Mouse (Mus musculus) large intestine, adult 2 months (tissue): ENCODE results near the gene Cdk19. TPM values are rescaled to one million over a fixed set of nuclear protein-coding genes. Genes with fewer than 3 reads are reported as not detected.
"Not testable (repeated sequence)": the region's sequence is repeated elsewhere in the genome, so short reads cannot be mapped to it uniquely, and the experiment has no call there.

Experiments
- DNase-seq: peaks from one replicate; pipeline ENCODE4 v3.0.0-alpha.2; 2012; ENCODE audit warnings: low read depth, low spot score
- WGBS: fragments of 180-500 bp; shearing (Covaris S2); methylation state at CpG from one replicate; pipeline ENCODE4 v1.1.7; 2018; 5-methylcytosine and 5-hydroxymethylcytosine counted together
- polyA plus RNA-seq: library from polyadenylated mRNA; depleted of rRNA; stranded (reverse); fragments of >200 nt; gene quantifications from 2 replicates; pipeline ENCODE4 v1.2.3, GENCODE M21; 2012

Cdk19 gene
- polyA plus RNA-seq, 1 experiment, result 3.6 TPM

DNA sequence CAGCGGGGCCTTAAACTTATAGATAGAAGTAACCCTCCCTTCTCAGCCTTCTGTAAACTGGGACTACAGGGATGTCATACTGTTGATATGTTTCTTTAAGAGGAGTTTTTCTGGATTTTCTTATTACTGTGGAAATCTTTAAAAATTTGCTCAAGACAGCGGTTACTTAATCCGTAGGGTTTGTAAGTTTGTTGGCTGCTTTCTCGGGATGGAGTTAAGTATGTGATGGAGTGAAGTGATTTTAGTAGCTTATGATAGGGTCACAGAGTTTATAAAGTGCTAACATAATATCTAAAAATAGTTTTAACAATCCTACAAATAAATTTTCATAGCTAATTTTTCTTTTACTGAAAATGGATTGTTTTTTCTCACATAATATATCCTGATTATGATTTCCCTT is 38.9 kb downstream of the Cdk19 start:
- DNase-seq, result no peak
- 88% methylated on average over 4 of the region's 4 CpGs for WGBS

GRCm38 (mm10) chr10:40379682-40380081 is 40.3 kb downstream of the Cdk19 start:
- DNase-seq, result no peak
- WGBS, result 23% methylated on average over 1 of the region's 1 CpGs

- WGBS, result 76% methylated on average over 3 of the region's 3 CpGs
Measured at GRCm38 (mm10) chr10:40385397-40385796, 46.0 kb downstream of the Cdk19 start.

DNA sequence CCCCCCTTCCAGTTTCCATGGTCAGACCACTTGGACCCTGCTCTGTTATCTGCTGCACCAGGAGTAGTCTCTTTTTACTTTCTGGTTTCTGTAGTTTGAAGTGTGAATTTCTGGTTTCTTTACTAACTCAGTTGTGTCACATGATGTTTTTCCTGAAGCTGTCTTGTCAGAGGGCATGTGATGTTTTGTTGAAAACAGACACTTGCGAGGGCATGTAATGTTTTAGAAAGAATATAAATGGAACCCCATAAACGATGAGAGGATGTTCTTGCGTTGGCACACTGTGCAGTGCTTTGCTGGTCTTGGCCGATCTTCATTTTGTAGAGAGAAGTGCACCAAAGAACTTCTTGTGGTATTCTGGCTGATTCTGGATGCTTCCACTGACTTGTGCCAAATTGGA is 46.8 kb downstream of the Cdk19 start:
- no peak for DNase-seq
- 82% methylated on average over 4 of the region's 4 CpGs for WGBS

More at GRCm38 (mm10) chr10:40385397-40385796, 46.0 kb downstream of the Cdk19 start:
- no peak for DNase-seq

DNA sequence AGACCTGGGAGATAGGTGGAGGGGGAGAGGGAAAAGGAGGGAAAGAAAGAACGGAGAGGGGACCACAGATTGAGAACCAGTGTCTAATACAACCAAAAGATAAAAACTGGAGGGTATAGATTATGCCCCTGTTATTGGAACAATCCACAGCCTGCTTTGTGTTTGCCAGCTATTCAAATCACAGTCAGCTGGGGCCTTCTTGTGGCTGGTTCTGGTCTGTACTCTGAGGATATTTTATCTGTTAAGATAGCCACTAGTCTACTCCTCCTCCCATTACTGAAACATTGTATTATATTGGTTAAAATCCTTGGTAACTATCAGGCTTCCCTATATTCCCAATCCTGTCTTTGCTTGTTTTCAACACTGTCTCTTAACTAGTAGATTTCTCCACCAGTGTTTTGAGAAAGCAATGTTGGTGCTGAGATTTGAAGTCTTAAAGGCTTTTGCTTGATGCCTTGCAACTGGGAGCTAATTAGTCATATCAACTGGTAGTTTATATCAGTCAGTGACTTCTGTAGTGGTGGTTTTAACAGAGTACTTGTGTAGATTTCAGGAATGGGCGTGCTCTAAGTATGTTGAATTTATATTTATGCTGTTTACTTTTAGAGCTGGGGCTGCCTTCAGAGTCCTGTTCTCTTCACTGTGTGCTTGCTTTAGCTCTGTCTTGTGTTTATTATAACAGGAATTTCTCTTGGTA is 54.2 kb downstream of the Cdk19 start:
- 75% methylated on average over 2 of the region's 2 CpGs for WGBS
- no peak for DNase-seq

GRCm38 (mm10) chr10:40398842-40399241 is 59.5 kb downstream of the Cdk19 start:
- DNase-seq, result no peak
- 21% methylated on average over 3 of the region's 3 CpGs for WGBS

GRCm38 (mm10) chr10:40399328-40399727 is 60.0 kb downstream of the Cdk19 start:
- DNase-seq, result no peak
- WGBS, result 30% methylated on average over 2 of the region's 2 CpGs

GRCm38 (mm10) chr10:40400293-40400692 is 60.9 kb downstream of the Cdk19 start:
- WGBS, result 82% methylated on average over 4 of the region's 4 CpGs
- no peak for DNase-seq

DNA sequence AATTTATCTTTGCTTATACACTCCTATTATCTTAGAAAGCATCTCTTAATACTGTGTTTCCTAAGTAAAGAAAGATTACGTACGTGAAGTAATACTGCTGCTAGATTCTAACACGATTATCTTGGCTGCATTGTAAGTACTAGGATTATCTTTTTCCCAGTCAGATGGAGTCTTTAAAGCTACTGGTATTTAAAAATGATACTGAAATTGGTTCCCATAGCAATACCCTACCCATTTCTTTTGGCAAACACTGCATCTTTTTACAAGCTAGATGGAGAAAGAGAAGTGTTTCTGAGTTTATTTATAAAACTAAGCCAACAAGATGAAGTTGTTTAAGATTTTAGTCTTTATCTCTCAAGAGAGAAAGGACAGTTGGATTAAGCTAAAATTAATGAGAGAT is 67.3 kb downstream of the Cdk19 start:
- no peak for DNase-seq
- WGBS, result 69% methylated on average over 3 of the region's 3 CpGs

- DNase-seq, result no peak
- 78% methylated on average over 2 of the region's 2 CpGs for WGBS
Measured at GRCm38 (mm10) chr10:40409336-40409735, 70.0 kb downstream of the Cdk19 start.

DNA sequence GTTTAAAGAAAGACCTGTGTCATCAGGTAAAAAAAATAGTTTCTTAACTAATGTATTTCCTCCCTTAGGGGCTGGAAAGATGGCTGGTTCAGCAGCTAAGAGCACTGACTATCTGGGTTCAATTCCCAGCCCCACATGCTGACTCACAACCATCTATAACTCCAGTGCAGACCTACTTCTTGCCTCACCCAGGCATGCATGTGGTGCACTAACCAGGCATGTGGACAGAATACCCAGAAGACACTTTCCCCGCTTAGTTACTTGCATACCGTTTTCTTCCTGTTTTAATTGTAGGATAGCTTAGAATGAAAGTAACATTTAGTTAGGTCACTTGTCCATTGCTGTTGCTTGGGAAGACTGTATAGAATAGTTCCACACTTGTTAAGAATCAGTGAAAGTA is 72.0 kb downstream of the Cdk19 start:
- DNase-seq, result no peak
- 91% methylated on average over 2 of the region's 2 CpGs for WGBS

- 62% methylated on average over 7 of the region's 7 CpGs for WGBS
- DNase-seq, result no peak
Measured at GRCm38 (mm10) chr10:40416944-40417343, 77.6 kb downstream of the Cdk19 start.

GRCm38 (mm10) chr10:40419841-40420240 is 80.5 kb downstream of the Cdk19 start:
- DNase-seq, result no peak
- WGBS, result 40% methylated on average over 4 of the region's 4 CpGs

GRCm38 (mm10) chr10:40420703-40421102 is 81.3 kb downstream of the Cdk19 start:
- DNase-seq, result no peak
- WGBS, result 14% methylated on average over 2 of the region's 2 CpGs

GRCm38 (mm10) chr10:40421724-40422123 is 82.4 kb downstream of the Cdk19 start:
- WGBS, result 92% methylated on average over 2 of the region's 2 CpGs
- DNase-seq, result no peak

- WGBS, result 51% methylated on average over 4 of the region's 4 CpGs
- DNase-seq, result no peak
Measured at GRCm38 (mm10) chr10:40422696-40423095, 83.3 kb downstream of the Cdk19 start.

GRCm38 (mm10) chr10:40424428-40424827 is 85.1 kb downstream of the Cdk19 start:
- 89% methylated on average over 4 of the region's 4 CpGs for WGBS

DNA sequence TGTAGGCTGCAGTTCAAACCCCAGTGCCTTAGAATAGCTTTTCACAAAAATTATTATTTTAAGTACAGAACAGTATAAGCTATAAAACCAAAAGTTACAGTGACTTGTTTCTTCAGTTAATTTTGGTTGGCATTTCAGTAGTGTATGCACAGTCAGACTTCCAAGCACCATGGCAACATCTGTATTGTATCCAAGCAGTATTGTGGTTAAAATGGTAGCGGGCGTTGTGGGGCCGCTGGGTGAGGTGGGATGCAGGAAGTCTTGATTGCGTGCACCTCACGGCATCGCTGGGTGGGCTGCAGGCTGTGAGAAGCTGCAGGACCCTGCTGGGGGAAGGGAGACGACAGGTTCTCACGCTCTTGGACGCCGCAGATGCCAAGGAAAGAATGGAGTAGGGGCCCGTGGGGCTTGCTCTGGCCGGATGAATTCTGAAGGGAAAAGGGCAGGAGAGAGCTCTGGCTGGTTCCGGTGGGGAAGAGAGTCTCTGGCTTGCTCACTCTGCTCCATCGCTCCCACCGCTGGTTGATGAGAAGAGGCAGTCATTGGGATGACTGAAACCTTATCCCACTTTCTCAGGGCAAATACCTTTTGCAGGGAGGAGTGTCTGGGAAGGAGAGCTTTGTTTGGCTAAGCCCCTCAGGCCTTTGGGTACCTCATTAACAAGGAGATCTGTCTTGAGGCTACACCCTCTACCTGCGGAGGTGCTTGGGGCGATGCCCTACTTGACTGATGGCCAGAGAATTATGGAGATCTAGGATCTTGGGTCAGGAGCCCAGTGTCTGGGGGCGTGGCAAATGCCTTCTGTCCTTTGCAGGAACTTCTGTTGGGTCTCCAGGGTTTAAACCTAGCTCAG is 86.1 kb downstream of the Cdk19 start:
- DNase-seq, result no peak
- WGBS, result 82% methylated on average over 18 of the region's 18 CpGs

More at GRCm38 (mm10) chr10:40424428-40424827, 85.1 kb downstream of the Cdk19 start:
- not testable (repeated sequence) for DNase-seq

GRCm38 (mm10) chr10:40426096-40426450 is 86.7 kb downstream of the Cdk19 start:
- no peak for DNase-seq
- WGBS, result 48% methylated on average over 6 of the region's 6 CpGs

DNA sequence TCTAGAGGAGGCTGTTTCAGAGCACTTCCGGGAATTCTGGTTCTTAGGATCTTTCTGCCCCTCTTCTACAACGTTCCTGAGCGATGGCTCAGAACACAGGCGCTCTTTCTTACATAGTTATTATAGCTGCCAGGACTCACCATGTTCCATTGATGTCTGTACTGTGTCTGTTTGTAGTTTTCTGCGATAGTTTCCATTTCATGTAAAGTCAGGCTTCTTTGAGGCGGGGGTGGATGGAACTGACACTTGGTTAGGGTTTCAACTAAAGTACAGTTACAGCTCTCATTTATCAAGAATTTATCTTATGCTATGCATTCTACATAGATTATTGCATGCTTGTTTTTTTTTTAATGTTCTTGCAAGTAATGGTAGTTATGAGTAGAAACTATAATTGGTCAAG is 89.3 kb downstream of the Cdk19 start:
- WGBS, result 72% methylated on average over 6 of the region's 6 CpGs
- DNase-seq, result no peak

DNA sequence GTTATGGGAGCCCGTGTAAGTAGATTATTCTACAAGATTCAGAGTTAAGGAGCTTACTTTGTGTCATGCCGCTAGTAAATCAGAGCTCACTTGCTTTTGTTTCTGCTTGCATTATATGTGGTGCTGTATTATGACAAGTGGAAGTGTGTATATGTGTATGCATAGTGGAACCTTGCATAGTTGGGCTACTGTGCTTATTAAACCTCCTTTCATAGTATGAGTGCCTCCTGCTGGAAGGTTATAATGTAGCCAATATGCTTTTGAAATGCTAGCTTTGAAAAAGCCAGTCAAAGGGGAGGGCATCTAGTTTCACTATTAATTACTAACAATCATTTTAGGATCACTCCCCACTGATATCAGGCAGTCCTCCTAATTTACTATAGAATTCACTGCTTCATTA is 89.7 kb downstream of the Cdk19 start:
- WGBS, result 83% methylated on average over 2 of the region's 2 CpGs
- DNase-seq, result no peak
